Mouse (Mus musculus) frontal cortex, postnatal 36 days (tissue): ENCODE results near the gene Meis1.
A peak's percentile ranks its signal among the peaks of the same experiment; 100 is the strongest.

Experiments
- DNase-seq, 2 experiments: peaks; one replicate each; pipeline ENCODE4 v3.0.0; 2022; ENCODE audit warnings: low spot score in 2 of 2

The Meis1 gene

GRCm38 (mm10) chr11:18990244-18990677, 28.5 kb downstream of the Meis1 start:
- no peak for DNase-seq

- DNase-seq: no peak
Observed at GRCm38 (mm10) chr11:18989669-18990243, 29.0 kb downstream of the Meis1 start.

- DNase-seq: no peak
Observed at GRCm38 (mm10) chr11:18988637-18989263, 30.0 kb downstream of the Meis1 start.

GRCm38 (mm10) chr11:18983813-18984212, 35.0 kb downstream of the Meis1 start:
- DNase-seq: no peak

DNA sequence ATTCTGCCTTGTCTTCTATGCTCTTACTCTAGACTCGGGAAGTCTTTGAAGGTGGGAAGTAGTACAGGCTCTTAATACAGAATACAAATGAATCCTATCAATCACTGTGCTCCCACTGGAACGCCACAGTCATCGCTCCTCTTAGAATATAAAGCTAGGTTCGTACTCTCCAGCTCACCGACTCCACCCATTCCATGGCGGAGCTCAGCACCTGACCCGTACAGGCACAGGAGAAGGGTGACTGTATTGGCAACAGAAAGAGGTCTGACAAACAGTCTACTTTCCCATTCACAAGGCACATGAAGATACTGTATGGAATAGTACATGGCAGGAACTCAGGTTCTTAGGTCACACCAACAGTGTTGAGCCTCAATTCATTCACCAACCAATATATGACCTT, 35.5 kb downstream of the Meis1 start:
- DNase-seq: no peak

GRCm38 (mm10) chr11:18982331-18982730, 36.5 kb downstream of the Meis1 start:
- no peak for DNase-seq

GRCm38 (mm10) chr11:18981367-18981766, 37.4 kb downstream of the Meis1 start:
- DNase-seq: no peak

GRCm38 (mm10) chr11:18980615-18981014, 38.2 kb downstream of the Meis1 start:
- DNase-seq: no peak

DNA sequence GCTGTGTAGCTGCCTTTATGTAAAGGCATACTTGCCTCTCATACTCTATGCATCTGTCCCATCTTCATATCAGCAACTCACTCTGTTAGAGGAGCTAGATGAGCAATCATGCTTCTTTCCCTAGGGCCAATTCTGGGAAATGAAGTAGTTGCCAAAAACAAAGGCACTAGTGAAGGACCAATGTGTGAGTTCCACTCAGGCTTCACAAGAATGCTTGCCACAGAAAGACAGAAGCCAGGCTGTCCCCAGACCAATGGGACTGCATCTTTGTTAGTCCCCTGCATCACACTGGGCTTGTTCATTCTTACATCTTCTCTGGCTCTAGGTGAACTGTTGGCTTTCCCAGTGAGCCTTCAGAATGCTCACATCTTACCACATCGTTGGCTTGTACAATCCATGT, 43.7 kb downstream of the Meis1 start:
- DNase-seq: no peak

- no peak for DNase-seq
Observed at GRCm38 (mm10) chr11:18973808-18974207, 45.0 kb downstream of the Meis1 start.

DNA sequence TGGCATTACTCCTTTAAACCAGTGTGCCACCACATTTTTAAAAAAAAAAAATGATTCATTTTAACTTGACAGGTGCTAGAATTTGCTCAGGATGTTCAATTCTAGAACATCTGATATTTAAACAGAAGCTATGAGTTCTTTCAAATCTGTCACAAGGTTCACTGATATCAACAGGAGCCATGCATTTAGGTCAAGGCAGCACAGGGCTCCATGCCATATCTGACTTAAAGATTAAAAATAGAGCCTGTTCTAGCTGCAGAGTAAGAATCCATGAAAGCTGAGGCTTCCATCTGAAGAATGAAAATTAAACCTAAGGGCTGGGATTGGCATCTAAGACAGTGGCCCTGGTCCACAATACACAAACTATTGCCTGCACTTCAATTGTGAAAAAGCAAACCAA, 45.8 kb downstream of the Meis1 start:
- no peak for DNase-seq

DNA sequence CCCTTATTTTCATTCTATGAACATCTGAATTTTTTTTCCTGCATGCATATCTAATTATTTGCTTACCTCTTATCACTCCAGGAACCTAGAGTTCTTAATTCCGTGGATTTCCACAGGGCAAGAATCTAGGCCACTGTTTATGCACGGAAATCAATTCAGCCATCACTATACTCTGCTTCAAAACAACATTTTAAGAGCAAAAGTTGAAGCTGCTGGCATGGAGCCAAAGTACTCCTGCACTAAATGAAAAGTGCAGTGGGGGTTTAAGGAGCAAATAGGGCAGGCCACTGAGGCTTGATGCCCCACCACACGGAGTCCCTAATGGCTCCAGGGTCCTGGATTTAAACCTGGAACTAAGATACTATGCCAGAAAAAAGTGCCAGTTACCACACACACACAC, 47.2 kb downstream of the Meis1 start:
- no peak for DNase-seq

DNA sequence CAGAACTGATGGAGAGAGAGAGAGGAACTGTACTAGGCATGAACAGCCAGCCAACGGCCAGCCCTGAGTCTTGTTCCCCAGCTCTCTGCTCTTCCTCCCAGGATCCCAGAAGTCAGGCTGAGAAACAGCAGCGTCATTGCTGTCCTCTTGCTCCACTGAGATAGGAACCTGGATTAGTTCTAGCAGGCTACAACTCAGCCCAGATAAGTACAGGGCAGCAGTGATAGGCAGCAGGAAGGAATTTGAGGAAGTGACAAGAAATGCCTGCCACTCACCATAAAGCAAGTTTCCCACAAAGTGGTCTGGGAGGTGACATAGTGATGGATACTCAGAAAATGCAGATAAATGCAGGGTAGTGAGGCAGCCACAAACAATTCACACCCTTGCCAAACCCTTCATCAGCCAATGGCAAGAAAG, 48.9 kb downstream of the Meis1 start:
- no peak for DNase-seq

DNA sequence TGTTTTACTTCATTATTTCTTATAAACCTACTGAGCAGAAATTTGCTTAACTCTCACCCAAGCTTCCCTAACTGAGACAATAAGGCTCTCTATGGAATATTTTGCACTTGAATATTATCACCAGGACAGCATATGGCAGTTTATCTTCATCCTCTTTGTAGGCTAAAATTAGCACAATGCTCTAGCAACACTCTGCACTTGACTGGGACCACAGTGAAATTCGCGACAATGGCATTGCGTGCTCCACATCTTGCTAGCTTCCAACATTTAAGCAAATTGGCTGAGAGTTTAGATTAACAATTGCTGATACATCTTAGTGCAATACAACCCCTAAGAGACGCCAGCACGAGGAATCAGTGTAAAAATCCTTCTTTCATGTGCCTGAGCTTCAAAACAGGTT, 54.4 kb downstream of the Meis1 start:
- no peak for DNase-seq

DNA sequence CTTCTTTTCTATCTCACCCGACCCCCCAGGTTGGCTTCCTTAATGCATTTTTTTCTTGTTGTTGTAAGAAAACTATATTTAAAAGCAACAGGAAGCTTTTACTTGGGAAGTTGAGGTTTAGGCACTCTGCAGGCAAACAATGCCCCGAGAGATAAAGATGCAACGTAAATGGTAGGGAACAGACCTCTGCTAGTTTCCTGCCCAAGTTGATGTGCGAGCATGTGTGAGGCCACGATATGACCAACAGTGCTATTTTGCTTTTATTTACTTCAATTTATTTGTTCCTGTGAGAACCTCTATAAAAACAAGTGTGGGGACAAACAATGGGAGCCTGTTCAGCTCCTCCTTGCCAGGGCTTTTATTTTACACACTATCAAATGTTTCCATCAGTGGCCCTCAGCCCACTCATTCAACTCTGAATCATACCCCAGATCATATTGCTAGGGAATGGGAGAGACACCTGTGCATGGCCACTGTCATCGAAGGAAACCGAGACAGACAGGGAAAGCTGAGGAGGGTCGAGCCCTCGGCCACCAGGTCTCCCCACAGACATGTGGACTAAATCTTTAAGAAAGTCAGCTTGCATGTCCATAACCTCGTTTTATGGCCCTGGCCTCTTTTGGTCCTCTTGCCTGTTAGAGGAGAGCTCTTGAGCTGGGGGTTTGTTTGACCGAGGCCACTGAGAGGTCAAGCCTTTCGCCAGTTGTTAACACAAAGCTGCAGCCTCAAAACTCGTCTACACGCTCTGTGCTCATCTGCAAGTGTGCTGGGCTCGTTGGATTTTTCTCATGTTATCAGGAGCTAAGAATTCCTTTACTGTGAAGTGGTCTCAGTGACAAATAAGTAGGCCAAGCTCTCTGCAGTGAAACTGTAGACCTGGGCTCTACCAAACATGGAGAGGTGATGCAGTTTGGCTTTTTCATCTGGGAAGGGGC, 55.3 kb downstream of the Meis1 start:
- no peak for DNase-seq

- no peak for DNase-seq
Observed at GRCm38 (mm10) chr11:18959465-18959864, 59.3 kb downstream of the Meis1 start.

DNA sequence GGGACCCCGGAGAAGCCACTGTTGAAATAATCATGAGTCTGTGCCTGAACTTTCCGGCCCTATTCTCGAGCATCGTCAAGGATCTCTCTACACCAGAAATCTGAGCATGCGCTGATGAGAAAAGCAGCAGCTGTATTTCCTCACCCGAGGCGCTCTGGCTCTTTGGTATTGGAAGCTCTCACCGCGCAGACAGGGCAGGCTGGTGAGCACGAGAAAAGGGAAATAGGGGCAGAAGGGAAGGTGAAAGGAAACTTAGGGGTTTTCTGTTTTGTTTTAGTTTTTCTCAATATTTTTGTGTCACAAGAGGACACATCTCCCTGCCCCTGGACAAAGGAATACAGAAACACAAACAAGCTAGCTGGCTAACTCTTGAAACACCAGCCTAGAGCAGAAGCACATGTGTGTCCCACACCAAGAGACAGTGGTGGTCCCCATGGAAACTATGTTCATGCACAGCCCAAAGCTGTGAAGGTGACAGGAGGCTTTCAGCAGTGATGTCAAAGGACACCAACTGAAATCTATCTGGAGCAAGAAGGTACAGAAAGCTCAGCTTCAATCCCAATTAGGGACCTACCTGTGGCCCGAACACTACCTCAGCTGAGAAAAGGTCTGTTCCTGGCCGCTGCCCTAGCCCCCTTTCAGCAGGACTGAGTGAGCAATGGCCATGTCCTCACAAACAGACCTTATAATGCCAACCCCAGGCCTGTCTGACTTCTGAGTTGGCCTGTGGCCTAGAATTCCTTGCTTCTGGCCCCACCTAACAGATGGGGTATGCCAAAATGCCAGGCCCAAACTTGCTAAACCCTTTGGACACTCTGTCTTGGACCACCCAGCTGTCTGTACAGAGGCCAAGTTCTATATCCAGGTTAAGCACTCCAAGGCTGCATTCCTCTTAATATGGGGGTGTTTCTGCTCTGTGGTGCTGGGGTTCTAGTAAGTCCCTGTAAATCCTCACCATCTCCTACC, 60.7 kb downstream of the Meis1 start:
- peak; percentile 8 to 11 for DNase-seq

DNA sequence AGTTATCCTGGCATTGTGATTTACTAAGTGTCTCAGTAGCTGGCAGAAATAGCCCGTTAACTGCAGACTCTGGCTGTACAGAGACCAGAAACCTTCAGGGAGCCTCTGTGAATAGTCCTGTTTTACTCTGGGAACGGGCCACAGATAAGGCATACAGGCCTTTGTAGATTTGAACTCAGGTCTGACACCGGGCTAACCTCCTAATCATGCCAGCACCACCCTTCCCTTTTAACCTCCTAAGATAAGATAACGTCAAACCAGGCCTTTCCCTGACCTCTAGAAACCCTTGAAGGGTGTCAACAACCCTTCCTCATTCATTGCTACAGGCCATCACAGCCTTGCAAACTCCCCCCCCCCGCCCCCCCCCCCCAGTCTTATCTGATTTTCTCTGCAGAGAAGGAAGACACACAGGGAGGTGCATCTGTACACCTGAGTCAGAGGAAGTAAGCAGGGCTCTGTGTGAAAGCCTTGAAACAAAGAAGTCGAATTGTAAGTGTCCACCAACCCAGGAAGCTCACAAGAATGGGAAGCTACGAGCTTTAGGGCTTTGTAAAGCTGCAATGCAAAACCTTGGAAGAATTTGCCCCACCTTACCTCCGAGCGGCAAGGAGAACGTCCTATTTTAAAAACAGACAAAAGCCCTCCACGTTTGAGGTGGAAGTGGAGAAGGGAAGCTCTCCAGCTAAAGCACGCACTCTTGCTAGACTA, 61.5 kb downstream of the Meis1 start:
- DNase-seq: no peak

- DNase-seq: no peak
Observed at GRCm38 (mm10) chr11:18955969-18956368, 62.8 kb downstream of the Meis1 start.

- no peak for DNase-seq
Observed at GRCm38 (mm10) chr11:18954852-18955251, 63.9 kb downstream of the Meis1 start.

DNA sequence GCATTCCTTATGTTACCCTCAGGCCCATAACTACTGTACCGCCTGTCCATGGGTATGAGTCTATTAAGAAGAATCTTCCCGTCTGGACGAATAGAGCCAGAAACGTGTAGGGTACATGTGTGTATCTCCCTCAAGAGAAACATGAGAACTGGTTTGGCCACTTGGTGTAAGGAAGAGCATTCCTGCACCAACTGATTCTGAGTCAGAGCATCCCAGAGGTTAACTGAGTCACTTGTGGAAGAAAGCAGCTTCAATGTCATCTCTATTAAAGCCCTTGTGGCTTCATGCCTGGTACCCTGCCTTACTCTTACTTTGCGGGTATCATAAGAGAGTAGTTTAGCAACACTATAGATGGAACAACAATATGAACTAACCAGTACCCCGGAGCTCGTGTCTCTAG, 64.9 kb downstream of the Meis1 start:
- DNase-seq: no peak
